8 mouse cellular contexts compared by ENCODE assay signal in the genomic region with DNA sequence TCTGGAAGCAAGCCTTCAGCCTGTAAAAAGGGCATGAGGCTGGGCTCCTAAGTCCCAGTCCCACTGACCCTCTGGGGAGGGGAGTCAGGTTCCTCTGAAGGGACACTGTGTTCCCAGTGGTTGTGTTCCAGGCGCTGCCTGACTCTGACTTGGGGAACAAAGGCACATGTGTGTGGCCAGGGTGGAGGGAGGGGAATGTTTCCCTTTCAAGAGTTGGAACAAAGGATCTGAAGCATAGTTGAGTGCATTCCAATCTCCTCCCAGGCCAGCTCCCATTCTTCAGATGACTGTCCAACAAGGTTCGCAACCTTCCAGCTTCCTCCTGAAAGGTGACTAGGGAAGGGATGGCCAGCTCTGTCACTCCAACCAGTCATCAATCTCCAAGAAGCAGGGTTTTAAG. TPM values are rescaled to one million over a fixed set of nuclear protein-coding genes. Genes with fewer than 3 reads are reported as not detected.
DNase-seq lines count a peak whose midpoint lies in the region; ATAC-seq and TF ChIP-seq lines count a peak whose summit lies in the region.

No protein-coding gene starts in this region.

- TF ChIP-seq POLR2A in CH12.LX (IDR thresholded peaks at IDR 0.05; ENCODE audit: low read depth, low read length), result no peak

- H3K4me2 ChIP-seq in CH12.LX (ENCODE audit: insufficient read depth, low read depth, poor library complexity, severe bottlenecking), result no peak overlapping the region
- H3K4me2 ChIP-seq in embryonic facial prominence, embryonic 13.5 days, result peak overlapping the region; percentile 20; the same call in 1 of the 2 replicates

- ATAC-seq in embryonic facial prominence, embryonic 13.5 days (ENCODE audit: insufficient number of reproducible peaks, insufficient read depth, low FRiP score, low TSS enrichment, low read depth), result no peak

- dilution Hi-C loops in CH12.LX (cut with MboI; ENCODE audit: extremely low pct_ligation_motif_present, extremely low pct_unique_long_range_greater_than_20kb, low sequenced_read_pairs), result no loop called here

- H3K9me3 ChIP-seq in CH12.LX (replicated peaks; ENCODE audit: low read length), result peaks cover 11% of the 10 kb centered on the region
- H3K9me3 ChIP-seq in embryonic facial prominence, embryonic 13.5 days, result no peaks in the 10 kb centered on the region

- H3K79me2 ChIP-seq in CH12.LX (replicated peaks; ENCODE audit: control insufficient read depth, extremely low read depth, insufficient read depth, poor library complexity, severe bottlenecking), result peaks cover 97% of the 10 kb centered on the region

- no peak overlapping the region for H3K9ac ChIP-seq in CH12.LX (ENCODE audit: insufficient read depth, low read depth)
- H3K9ac ChIP-seq in embryonic facial prominence, embryonic 13.5 days, result no peak overlapping the region

- TF ChIP-seq CTCF in CH12.LX (conservative IDR thresholded peaks at IDR 0.05 in 1 of 2, IDR thresholded peaks at IDR 0.05 in 1 of 2; ENCODE audit: low read depth in 2 of 2, low read length in 2 of 2), result no peak

- no peak for TF ChIP-seq RAD21 in CH12.LX (IDR thresholded peaks at IDR 0.05; ENCODE audit: low read depth, low read length)

- no peak overlapping the region for H3K4me3 ChIP-seq in CH12.LX (replicated peaks in 1 of 3; ENCODE audit: low read depth in 2 of 3, low read length in 2 of 3, poor library complexity in 1 of 3)
- H3K4me3 ChIP-seq in embryonic facial prominence, embryonic 13.5 days, result no peak overlapping the region

- H3K4me1 ChIP-seq in CH12.LX (ENCODE audit: control insufficient read depth in 1 of 2, insufficient read depth in 2 of 2), result peaks cover 51 to 83% of the 10 kb centered on the region in 2 experiments
- H3K4me1 ChIP-seq in embryonic facial prominence, embryonic 13.5 days, result peaks cover 71% of the 10 kb centered on the region

- no peaks in the 10 kb centered on the region for H3K27me3 ChIP-seq in CH12.LX (replicated peaks)
- no peaks in the 10 kb centered on the region for H3K27me3 ChIP-seq in embryonic facial prominence, embryonic 13.5 days

- 25% methylated on average over 2 of the region's 2 CpGs for WGBS in embryonic facial prominence, embryonic 13.5 days

- intact Hi-C loops in heart, postnatal 10 days (cut with DNase I), result loop anchor here (2.0 kb wide), 1 partner anchor 36 kb away; no protein-coding TSS in a partner anchor

- in situ Hi-C loops in CH12.LX (cut with MboI; ENCODE audit: low pct_ligation_motif_present, low pct_unique_long_range_greater_than_20kb, low sequenced_read_pairs), result no loop called here

- H3K36me3 ChIP-seq in CH12.LX (replicated peaks in 1 of 2; ENCODE audit: control insufficient read depth in 1 of 2, insufficient read depth in 1 of 2, low read length in 1 of 2), result peaks cover 49 to 64% of the 10 kb centered on the region in 2 experiments
- H3K36me3 ChIP-seq in embryonic facial prominence, embryonic 13.5 days, result peaks cover 30% of the 10 kb centered on the region

- no peak overlapping the region for H3K27ac ChIP-seq in CH12.LX (ENCODE audit: insufficient read depth, low read depth)
- peak overlapping the region; percentile 78 for H3K27ac ChIP-seq in embryonic facial prominence, embryonic 13.5 days

- DNase-seq in 3T3-L1 (ENCODE audit: low read depth, low spot score), result peak; percentile 82
- DNase-seq in CH12.LX (ENCODE audit: extremely low read depth), result no peak
- peak; percentile 69 to 74 for DNase-seq in heart, postnatal 10 days
- DNase-seq in kidney, postnatal 36 days, result peak; percentile 74 to 91
- peak; percentile 95 for DNase-seq in lung, postnatal 36 days
- peak; percentile 64 for DNase-seq in testis, postnatal 10 days (ENCODE audit: low spot score)
- no peak for DNase-seq in spleen, adult 18-20 months

- no peak for TF ChIP-seq EP300 in CH12.LX (IDR thresholded peaks at IDR 0.05; ENCODE audit: low read length)

TF ChIP-seq in CH12.LX, 34 proteins besides CTCF, POLR2A, EP300 and RAD21:
- TF ChIP-seq POLR2AphosphoS2 (IDR thresholded peaks at IDR 0.05; ENCODE audit: low read depth, low read length), result 0 out of 2 replicates have a peak, but pooled peaks have one; percentile 1
- TF ChIP-seq ZC3H11A (IDR thresholded peaks at IDR 0.05; ENCODE audit: low read depth, low read length), result no peak
- TF ChIP-seq USF1 (IDR thresholded peaks at IDR 0.05; ENCODE audit: low read depth, low read length), result no peak
- no peak for TF ChIP-seq BHLHE40 (IDR thresholded peaks at IDR 0.05; ENCODE audit: low read depth, low read length)
- TF ChIP-seq CHD1 (IDR thresholded peaks at IDR 0.05; ENCODE audit: low read depth, low read length), result no peak
- TF ChIP-seq ELF1 (IDR thresholded peaks at IDR 0.05; ENCODE audit: low read depth, low read length), result no peak
TF ChIP-seq in CH12.LX: peak in this region for 1.

RNA-seq across cellular contexts. Expression of gene Bcl2l1, which starts 11.2 kb away (rescaled TPM):
- 47.7 and 80.3 TPM in 2 replicates for total RNA-seq in CH12.LX (2012; rRNA removed)
- total RNA-seq in CH12.LX (2014; rRNA removed), result 13.7 and 21.3 TPM in 2 replicates
- polyA plus RNA-seq in CH12.LX (2012; ENCODE audit: insufficient read length, low read depth), result 33.2 and 34.5 TPM in 2 replicates
- polyA plus RNA-seq in embryonic facial prominence, embryonic 13.5 days (2015; fragmentation: Nextera tagmentation; extraction: Ambion mirVana), result 100 and 102 TPM in 2 replicates
- total RNA-seq in heart, postnatal 10 days (2021), result 10 to 100 TPM; 40.0 to 72.4 TPM

RNA-seq across cellular contexts. Expression of gene Tpx2, which starts 27.4 kb away (rescaled TPM):
- total RNA-seq in CH12.LX (2012; rRNA removed) (66.1 and 70.9 TPM in 2 replicates), CH12.LX (2014; rRNA removed) (98.0 and 105 TPM in 2 replicates)
- 123 and 127 TPM in 2 replicates for polyA plus RNA-seq in CH12.LX (2012; ENCODE audit: insufficient read length, low read depth)
- polyA plus RNA-seq in embryonic facial prominence, embryonic 13.5 days (2015; fragmentation: Nextera tagmentation; extraction: Ambion mirVana), result 86.4 and 86.6 TPM in 2 replicates
- total RNA-seq in heart, postnatal 10 days (2021), result 10 to 100 TPM; 16.0 to 17.8 TPM

Comparison
In these comparisons a context has a peak if more than half of its experiments do, and no peak if none do; other contexts are left out.
1. DNase-seq: peak in 3T3-L1 (single experiment), heart, postnatal 10 days (2 of 2), kidney, postnatal 36 days (2 of 2), lung, postnatal 36 days (single experiment) and testis, postnatal 10 days (single experiment); none in CH12.LX (single experiment) and spleen, adult 18-20 months (0 of 2).